Mouse (Mus musculus) heart, adult 18-20 months (tissue): ENCODE measurements around the gene Pstpip1. TPM values are rescaled to one million over a fixed set of nuclear protein-coding genes. Genes with fewer than 3 reads are reported as not detected.
A peak's percentile ranks its signal among the peaks of the same experiment; 100 is the strongest.

Source experiments
- DNase-seq, 2 experiments: peaks; one replicate each; pipeline ENCODE4 v3.0.0; 2021 to 2022; ENCODE audit warnings: mixed read lengths in 1 of 2
- total RNA-seq, 2 experiments: library from RNA; stranded (reverse); gene quantifications; 2 replicates each; pipeline ENCODE4 v1.2.3; 2021

The Pstpip1 gene
- total RNA-seq, 2 experiments from 2014 or later: 0.74 to 2.0 TPM

DNA sequence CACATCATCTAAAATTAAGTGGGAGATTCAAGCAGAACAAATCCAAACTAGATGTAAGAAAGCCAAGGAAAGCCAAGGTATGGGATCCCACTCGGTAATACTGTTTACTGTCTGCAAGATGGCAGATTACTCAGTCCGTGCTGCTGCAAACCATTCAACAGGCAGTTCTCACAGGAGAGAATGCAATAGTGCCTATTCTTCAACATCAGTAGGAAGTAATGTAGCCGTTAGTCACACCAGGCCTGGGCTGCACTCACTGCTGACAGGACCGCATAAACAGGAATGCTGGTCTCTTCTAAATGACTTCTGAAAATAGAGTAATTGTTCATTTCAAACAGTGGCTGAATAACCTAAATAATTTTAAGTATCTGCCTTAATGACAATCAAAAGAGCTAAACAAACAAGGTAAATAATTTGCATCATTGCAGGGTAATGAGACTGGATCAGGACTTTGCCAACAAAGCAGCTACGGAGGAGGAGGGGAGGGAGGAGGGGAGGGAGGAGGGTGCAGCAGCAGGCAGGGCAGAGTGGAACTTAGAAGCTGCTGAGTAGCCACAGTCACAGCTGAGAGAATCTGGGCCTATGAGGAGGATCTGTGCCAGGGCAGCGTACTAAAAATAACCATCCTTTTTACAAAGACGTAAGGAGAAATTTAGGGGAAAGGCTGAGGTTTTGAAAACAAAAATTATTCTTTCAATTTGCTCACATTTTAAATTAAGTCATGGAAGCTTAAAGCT, 62.2 kb downstream of the Pstpip1 start:
- DNase-seq: peak; percentile 53 to 79

DNA sequence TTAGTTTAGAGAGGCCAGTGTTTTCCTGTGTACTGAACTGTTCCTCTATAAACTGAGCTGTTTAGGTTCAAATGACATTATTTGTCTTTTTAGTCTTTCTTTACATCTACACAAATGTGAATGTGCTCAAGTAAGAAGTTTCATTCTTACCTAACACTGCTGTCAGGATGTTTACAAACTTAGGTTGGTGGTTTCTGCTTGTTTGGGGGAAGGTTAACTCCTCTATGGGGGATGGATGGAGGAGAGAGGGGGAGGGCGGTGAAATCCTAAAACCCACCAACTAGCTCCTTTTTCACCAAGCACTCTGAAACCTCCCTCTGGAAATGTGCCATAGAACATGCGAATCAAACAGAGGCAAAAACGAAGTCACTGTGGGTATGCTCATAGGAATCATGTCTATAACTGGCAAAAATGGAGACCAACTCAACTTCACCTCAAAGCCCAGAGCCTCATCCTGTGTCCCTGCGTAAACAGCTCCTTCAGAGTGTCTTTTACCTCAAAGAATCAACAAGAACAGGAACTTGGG, 62.8 kb downstream of the Pstpip1 start:
- DNase-seq: no peak

DNA sequence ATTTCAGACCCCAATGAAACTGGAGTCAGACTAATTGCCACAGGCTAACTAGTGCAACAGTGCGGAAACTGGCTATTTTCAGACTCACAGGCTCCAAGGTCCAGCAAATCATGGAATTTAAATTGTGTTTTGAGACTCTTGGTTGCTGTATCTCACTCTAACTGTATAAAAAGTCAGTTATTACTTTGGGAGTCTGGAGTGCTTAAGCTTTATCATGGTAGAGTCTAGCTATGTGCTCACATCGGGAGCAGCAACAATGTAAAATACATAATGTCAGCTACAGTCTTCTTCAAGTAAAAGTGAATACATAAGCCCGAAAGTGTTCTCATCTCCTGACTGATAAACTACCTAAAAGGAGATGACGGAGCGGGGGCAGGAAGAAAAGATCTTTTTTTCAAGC, 64.8 kb downstream of the Pstpip1 start:
- no peak for DNase-seq

DNA sequence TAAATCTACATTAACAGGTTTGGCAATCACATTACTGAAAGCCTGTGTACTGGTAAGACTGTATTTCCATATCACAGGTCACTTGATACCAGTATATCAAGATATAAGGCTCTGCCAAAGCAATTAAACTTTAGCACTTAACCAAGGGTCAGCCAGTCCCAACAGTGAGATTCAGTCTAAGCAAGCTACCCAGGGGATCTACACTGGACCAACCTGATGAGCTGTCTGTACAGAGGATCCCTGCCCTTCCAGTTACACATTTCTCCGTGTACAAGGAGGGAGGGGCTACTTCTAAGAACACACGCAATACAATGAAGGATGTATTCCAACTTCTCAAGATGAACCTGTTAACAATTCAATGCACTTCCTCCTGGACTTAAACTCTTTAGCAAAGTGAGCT, 68.3 kb downstream of the Pstpip1 start:
- DNase-seq: no peak

DNA sequence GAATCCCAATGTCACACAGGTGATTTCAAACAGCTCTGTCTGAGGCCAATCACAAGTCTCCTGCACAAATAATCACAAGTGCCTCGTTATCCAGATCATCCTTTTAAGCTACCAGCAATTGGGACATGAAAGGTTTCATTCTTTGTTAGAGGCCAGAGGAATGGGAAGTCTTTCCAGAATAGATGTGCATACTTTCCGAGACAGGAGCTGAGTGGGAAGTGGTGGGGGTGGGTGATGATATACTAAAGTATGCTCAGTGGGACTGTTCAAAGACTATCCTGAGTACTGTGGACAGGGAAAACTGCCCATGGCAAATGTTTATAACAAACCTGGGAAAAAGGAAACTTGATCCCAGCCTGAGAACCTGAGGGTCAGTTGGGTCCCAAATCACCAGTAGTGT, 69.7 kb downstream of the Pstpip1 start:
- DNase-seq: no peak

DNA sequence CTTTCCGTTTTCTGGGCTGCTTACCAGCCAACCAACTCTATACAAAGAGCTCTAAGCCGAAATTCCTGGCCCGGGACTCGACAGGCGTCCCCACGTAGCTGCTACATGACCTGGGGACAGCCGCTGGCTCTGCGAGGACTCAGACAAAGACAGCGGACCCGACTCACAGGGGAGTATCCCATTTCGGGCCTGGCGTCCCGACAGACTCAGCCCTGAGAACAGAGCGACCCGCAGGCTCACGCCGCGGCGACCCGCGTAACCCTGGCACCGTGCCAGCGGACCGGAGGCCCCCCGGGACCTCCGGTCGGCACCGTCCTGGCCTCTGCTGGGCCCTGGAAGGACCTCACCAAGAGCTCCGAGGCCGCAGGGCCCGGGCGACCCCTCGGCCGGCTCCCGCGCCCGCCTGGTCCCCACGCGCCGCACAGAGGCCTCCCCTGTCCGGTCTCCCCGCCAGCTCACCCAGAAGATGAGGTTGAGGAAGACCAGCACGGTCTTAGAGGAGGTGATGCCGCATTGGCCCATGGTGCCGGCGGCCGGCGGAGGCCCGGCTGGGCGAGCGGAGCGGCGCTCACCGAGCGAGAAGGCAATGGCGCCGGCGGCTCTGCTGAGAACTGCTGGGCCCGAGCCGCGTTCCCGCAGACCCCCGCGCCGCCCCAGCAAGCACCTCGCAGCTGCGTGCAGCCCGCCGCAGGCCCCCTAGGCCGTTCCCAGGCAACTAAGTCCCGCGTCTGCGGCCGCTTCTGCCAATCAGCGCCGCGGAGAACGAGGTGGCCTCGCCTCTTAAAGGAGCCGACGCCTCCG, 70.8 kb downstream of the Pstpip1 start:
- DNase-seq: peak; percentile 91 to 93

DNA sequence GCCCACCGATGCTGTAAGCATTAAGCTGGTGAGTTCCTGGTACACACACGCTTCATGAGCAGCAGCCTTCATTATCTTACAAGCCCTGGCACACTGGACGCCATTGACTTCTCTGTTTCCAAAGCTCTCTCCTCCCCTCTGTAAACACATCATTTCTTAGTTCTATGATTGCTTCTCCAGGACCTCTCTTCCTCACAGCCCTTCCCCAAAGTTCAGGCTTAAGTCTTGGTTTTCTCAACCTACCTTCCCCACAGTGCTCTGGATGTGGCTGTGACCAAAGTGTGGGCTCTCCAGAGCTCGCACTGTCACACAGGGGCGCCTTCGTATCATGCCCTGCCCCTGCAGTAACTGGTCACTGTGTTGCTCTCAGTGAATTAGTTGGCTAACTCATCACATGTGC, 75.6 kb downstream of the Pstpip1 start, which contains the start of gene Tspan3:
TSS of gene Tspan3 (minus strand) at position 101 of the 400 bp plus-strand sequence.
- DNase-seq: no peak

DNA sequence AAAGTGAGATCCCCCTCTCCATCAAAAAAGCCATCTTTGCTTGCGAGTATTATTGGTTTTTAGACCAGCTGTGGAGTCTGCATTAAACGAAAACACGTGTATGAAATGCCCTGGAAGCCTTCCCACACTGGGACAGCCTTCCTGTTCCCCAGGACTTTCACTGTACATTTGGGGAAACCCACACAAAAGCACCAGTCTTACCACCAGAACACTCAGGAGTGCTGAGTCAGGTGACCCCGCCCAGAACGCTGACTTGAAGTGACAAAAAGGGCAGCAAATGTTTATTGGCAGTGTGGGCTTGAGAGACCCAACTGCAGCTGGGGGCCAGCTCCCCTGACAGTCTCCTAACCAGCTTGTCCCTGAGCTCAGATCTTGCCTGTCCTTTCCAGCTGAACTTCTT, 76.4 kb downstream of the Pstpip1 start:
- DNase-seq: no peak

DNA sequence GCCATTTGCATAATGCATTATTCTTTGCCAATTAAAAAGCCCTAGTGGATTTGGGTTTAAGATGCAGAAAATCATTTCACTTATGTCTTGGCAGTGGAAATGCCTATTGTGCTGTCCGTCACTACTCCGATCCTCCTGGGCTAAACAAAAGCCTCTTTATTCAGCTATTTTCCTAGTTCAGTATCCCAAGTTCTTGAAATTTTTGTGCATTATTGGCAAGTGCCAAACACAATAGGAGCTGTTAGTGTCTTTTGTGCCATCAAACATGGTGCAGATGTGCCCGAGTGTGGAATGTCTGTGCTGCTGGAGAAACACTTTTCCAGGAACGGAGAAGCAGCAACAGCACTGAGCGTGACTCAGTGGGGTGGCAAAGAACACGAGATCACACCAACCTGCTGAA, 77.9 kb downstream of the Pstpip1 start:
- no peak for DNase-seq

DNA sequence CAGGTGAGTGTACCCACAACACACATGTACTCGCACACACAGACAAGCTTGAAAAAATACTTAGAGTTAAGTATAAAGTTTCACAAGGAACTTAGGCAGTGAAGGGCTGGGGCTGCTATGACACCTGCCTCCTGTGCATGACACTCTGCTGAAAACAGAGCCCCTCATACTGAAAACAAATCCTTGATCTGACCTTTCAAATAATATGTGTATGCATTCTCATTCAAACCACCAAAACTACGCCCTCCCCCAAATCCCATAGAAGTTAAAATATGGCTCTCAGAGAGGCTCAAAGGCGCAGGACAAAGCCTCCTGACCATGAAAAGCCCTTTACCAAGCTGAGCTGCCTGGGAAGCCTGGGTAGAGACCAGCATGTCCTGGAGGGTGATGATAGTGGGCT, 85.6 kb downstream of the Pstpip1 start:
- DNase-seq: no peak

DNA sequence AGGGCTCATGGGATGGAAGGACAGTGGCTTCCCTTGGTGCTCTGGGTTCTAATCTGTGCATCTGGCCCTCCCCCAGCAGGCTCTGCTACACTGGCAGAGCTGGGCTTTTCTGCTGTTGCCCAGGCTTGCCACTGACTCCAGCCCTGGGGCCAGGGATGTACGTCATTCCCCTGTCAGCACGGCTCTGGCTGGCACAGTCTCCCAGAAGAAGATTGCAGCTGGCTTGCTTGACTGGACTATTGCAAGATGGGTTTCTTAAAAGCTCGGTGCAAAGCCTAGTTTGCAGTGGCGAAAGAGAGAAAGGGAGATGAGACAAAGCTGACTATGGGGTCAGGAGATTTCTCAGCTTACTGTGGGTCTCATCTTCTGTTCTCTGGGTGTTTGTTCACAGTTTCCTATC, 87.6 kb downstream of the Pstpip1 start:
- no peak for DNase-seq

Other genes starting within 250 kb of the Pstpip1 start
- 10 to 100 TPM; 16.4 to 18.2 TPM for gene Scaper, start 151.8 kb upstream of the Pstpip1 start, total RNA-seq
- gene 4930563M21Rik, start 79.4 kb upstream of the Pstpip1 start, total RNA-seq: not detected
- 10 to 100 TPM; 29.7 to 32.8 TPM for gene Rcn2, start 48.1 kb upstream of the Pstpip1 start, total RNA-seq
- gene Tspan3, start 75.5 kb downstream of the Pstpip1 start, total RNA-seq: 100 to 1,000 TPM; 201 to 206 TPM